Mouse (Mus musculus): ENCODE measurements around the gene Bend5. TPM values are rescaled to one million over a fixed set of nuclear protein-coding genes. Genes with fewer than 3 reads are reported as not detected.

Gene Bend5
- 14.5 TPM for polyA plus RNA-seq (2021)

GRCm38 (mm10) chr4:111414818-111415488, at the start of gene Bend5:
Gene Bend5 (plus strand): TSS chr4:111415006.
- no peaks in the 10 kb centered on the region for H3K27me3 ChIP-seq
- TF ChIP-seq CTCF (IDR thresholded peaks at IDR 0.05), result no peak
- POLR2A ChIA-PET, result no interaction called here
- in situ Hi-C loops (cut with MboI; ENCODE audit: low pct_unique_long_range_greater_than_20kb), result loop anchor here (5.0 kb wide), 2 partner anchors 57 to 88 kb away; no protein-coding TSS in a partner anchor
- CTCF ChIA-PET, result no interaction called here
- no peak for DNase-seq (ENCODE audit: low read depth, low spot score)
- ATAC-seq, result peak; percentile 71

- ATAC-seq (no peak), DNase-seq (ENCODE audit: low read depth, low spot score) (no peak)
- in situ Hi-C loops (cut with MboI; ENCODE audit: low pct_unique_long_range_greater_than_20kb), result no loop called here
- POLR2A ChIA-PET, result no interaction called here
- no peaks in the 10 kb centered on the region for H3K27me3 ChIP-seq
- no peak for TF ChIP-seq CTCF (IDR thresholded peaks at IDR 0.05)
- CTCF ChIA-PET, result no interaction called here
These were observed 47.0 kb upstream of the Bend5 start for GRCm38 (mm10) chr4:111367771-111368170.

- H3K27me3 ChIP-seq, result no peaks in the 10 kb centered on the region
- ChIA-PET CTCF (interaction anchor here (0.7 to 1.3 kb wide), 2 partner anchors 117 to 183 kb away, joined by 3 read pairs; no protein-coding TSS in a partner anchor), POLR2A (no interaction called here)
- ATAC-seq (no peak), DNase-seq (ENCODE audit: low read depth, low spot score) (no peak)
- no peak for TF ChIP-seq CTCF (IDR thresholded peaks at IDR 0.05)
- in situ Hi-C loops (cut with MboI; ENCODE audit: low pct_unique_long_range_greater_than_20kb), result no loop called here
These were observed 37.6 kb upstream of the Bend5 start for GRCm38 (mm10) chr4:111377159-111377558.

GRCm38 (mm10) chr4:111378071-111378470, 36.7 kb upstream of the Bend5 start:
- no peak for ATAC-seq
- TF ChIP-seq CTCF (IDR thresholded peaks at IDR 0.05), result no peak
- in situ Hi-C loops (cut with MboI; ENCODE audit: low pct_unique_long_range_greater_than_20kb), result no loop called here
- ChIA-PET POLR2A (no interaction called here), CTCF (interaction anchor here (0.7 to 0.8 kb wide), 2 partner anchors 127 to 249 kb away, joined by 3 to 4 read pairs; no protein-coding TSS in a partner anchor)
- no peaks in the 10 kb centered on the region for H3K27me3 ChIP-seq
- DNase-seq (ENCODE audit: low read depth, low spot score), result no peak

GRCm38 (mm10) chr4:111383101-111383500, 31.7 kb upstream of the Bend5 start:
- no peak for ATAC-seq
- POLR2A ChIA-PET, result no interaction called here
- in situ Hi-C loops (cut with MboI; ENCODE audit: low pct_unique_long_range_greater_than_20kb), result no loop called here

GRCm38 (mm10) chr4:111390736-111391135, 24.1 kb upstream of the Bend5 start:
- no peak for ATAC-seq
- TF ChIP-seq CTCF (IDR thresholded peaks at IDR 0.05), result no peak
- in situ Hi-C loops (cut with MboI; ENCODE audit: low pct_unique_long_range_greater_than_20kb), result no loop called here
- no peak for DNase-seq (ENCODE audit: low read depth, low spot score)
- ChIA-PET POLR2A (no interaction called here), CTCF (no interaction called here)
- no peaks in the 10 kb centered on the region for H3K27me3 ChIP-seq

More at GRCm38 (mm10) chr4:111383101-111383500, 31.7 kb upstream of the Bend5 start:
- TF ChIP-seq CTCF (IDR thresholded peaks at IDR 0.05), result no peak
- no peak for DNase-seq (ENCODE audit: low read depth, low spot score)
- no peaks in the 10 kb centered on the region for H3K27me3 ChIP-seq
- CTCF ChIA-PET, result interaction anchor here (1.7 kb wide), 1 partner anchor 9 kb away, joined by 4 read pairs; no protein-coding TSS in a partner anchor

- POLR2A ChIA-PET, result no interaction called here
These were observed 15.0 kb upstream of the Bend5 start for GRCm38 (mm10) chr4:111399784-111400183.

GRCm38 (mm10) chr4:111400676-111401075, 14.1 kb upstream of the Bend5 start:
- in situ Hi-C loops (cut with MboI; ENCODE audit: low pct_unique_long_range_greater_than_20kb), result no loop called here

More at GRCm38 (mm10) chr4:111399784-111400183, 15.0 kb upstream of the Bend5 start:
- in situ Hi-C loops (cut with MboI; ENCODE audit: low pct_unique_long_range_greater_than_20kb), result no loop called here
- ATAC-seq (no peak), DNase-seq (ENCODE audit: low read depth, low spot score) (no peak)
- no peak for TF ChIP-seq CTCF (IDR thresholded peaks at IDR 0.05)
- no peaks in the 10 kb centered on the region for H3K27me3 ChIP-seq
- CTCF ChIA-PET, result no interaction called here

GRCm38 (mm10) chr4:111403243-111403642, 11.6 kb upstream of the Bend5 start:
- POLR2A ChIA-PET, result no interaction called here
- no peak for TF ChIP-seq CTCF (IDR thresholded peaks at IDR 0.05)
- in situ Hi-C loops (cut with MboI; ENCODE audit: low pct_unique_long_range_greater_than_20kb), result no loop called here
- CTCF ChIA-PET, result interaction anchor here (1.3 to 1.4 kb wide), 2 partner anchors 11 to 14 kb away, joined by 3 read pairs; no protein-coding TSS in a partner anchor
- ATAC-seq, result no peak
- no peak for DNase-seq (ENCODE audit: low read depth, low spot score)
- no peaks in the 10 kb centered on the region for H3K27me3 ChIP-seq

More at GRCm38 (mm10) chr4:111400676-111401075, 14.1 kb upstream of the Bend5 start:
- no peaks in the 10 kb centered on the region for H3K27me3 ChIP-seq
- ATAC-seq (no peak), DNase-seq (ENCODE audit: low read depth, low spot score) (no peak)
- no peak for TF ChIP-seq CTCF (IDR thresholded peaks at IDR 0.05)
- CTCF ChIA-PET, result interaction anchor here (1.0 kb wide), 1 partner anchor 71 kb away, joined by 3 read pairs; no protein-coding TSS in a partner anchor
- POLR2A ChIA-PET, result interaction anchor here (0.6 kb wide), 1 partner anchor 104 kb away, joined by 3 read pairs; no protein-coding TSS in a partner anchor

- ChIA-PET CTCF (interaction anchor here (0.8 kb wide), 1 partner anchor 9 kb away, joined by 3 read pairs; no protein-coding TSS in a partner anchor), POLR2A (no interaction called here)
- no peak for TF ChIP-seq CTCF (IDR thresholded peaks at IDR 0.05)
- in situ Hi-C loops (cut with MboI; ENCODE audit: low pct_unique_long_range_greater_than_20kb), result no loop called here
- DNase-seq (ENCODE audit: low read depth, low spot score), result no peak
- no peaks in the 10 kb centered on the region for H3K27me3 ChIP-seq
- ATAC-seq, result no peak
These were observed 4.1 kb upstream of the Bend5 start for GRCm38 (mm10) chr4:111410731-111411130.

GRCm38 (mm10) chr4:111414399-111414798, 407 bp upstream of the Bend5 start:
- CTCF ChIA-PET, result interaction anchor here (1.3 kb wide), 1 partner anchor 12 kb away, joined by 3 read pairs; no protein-coding TSS in a partner anchor
- TF ChIP-seq CTCF (IDR thresholded peaks at IDR 0.05), result no peak
- H3K27me3 ChIP-seq, result no peaks in the 10 kb centered on the region
- POLR2A ChIA-PET, result no interaction called here
- in situ Hi-C loops (cut with MboI; ENCODE audit: low pct_unique_long_range_greater_than_20kb), result no loop called here
- DNase-seq (ENCODE audit: low read depth, low spot score) (no peak), ATAC-seq (peak; percentile 32)

All from Patski (cell line).